Mouse (Mus musculus): Measurements from ENCODE around the gene Camk2n1.
"Not testable (repeated sequence)": the region's sequence is repeated elsewhere in the genome, so short reads cannot be mapped to it uniquely, and the experiment has no call there.

The Camk2n1 gene

GRCm38 (mm10) chr4:138453753-138454570, at the start of gene Camk2n1:
TSS of gene Camk2n1 (plus strand) at chr4:138454314.
- in situ Hi-C loops (cut with MboI, MseI): no loop called here

- in situ Hi-C loops (cut with MboI, MseI): loop anchor here (10.0 kb wide), 1 partner anchor 1020 kb away; no protein-coding TSS in a partner anchor
Observed at GRCm38 (mm10) chr4:138404806-138405205, 49.3 kb upstream of the Camk2n1 start.

- in situ Hi-C loops (cut with MboI, MseI): loop anchor here (10.0 kb wide), 1 partner anchor 1017 kb away; no protein-coding TSS in a partner anchor
Observed at GRCm38 (mm10) chr4:138407479-138408194, 46.5 kb upstream of the Camk2n1 start.

GRCm38 (mm10) chr4:138411011-138411410, 43.1 kb upstream of the Camk2n1 start:
- in situ Hi-C loops (cut with MboI, MseI): no loop called here

- in situ Hi-C loops (cut with MboI, MseI): no loop called here
Observed at GRCm38 (mm10) chr4:138411504-138412121, 42.5 kb upstream of the Camk2n1 start.

GRCm38 (mm10) chr4:138414725-138415124, 39.4 kb upstream of the Camk2n1 start:
- in situ Hi-C loops (cut with MboI, MseI): no loop called here

GRCm38 (mm10) chr4:138415991-138416390, 38.1 kb upstream of the Camk2n1 start:
- in situ Hi-C loops (cut with MboI, MseI): no loop called here

- in situ Hi-C loops (cut with MboI, MseI): no loop called here
Observed at GRCm38 (mm10) chr4:138416414-138416813, 37.7 kb upstream of the Camk2n1 start.

GRCm38 (mm10) chr4:138417882-138418281, 36.2 kb upstream of the Camk2n1 start:
- in situ Hi-C loops (cut with MboI, MseI): no loop called here

GRCm38 (mm10) chr4:138418340-138418957, 35.7 kb upstream of the Camk2n1 start:
- in situ Hi-C loops (cut with MboI, MseI): no loop called here

GRCm38 (mm10) chr4:138425028-138425427, 29.1 kb upstream of the Camk2n1 start:
- in situ Hi-C loops (cut with MboI, MseI): no loop called here

- in situ Hi-C loops (cut with MboI, MseI): not testable (repeated sequence)
Observed at GRCm38 (mm10) chr4:138425604-138426003, 28.5 kb upstream of the Camk2n1 start.

GRCm38 (mm10) chr4:138426778-138427705, 27.1 kb upstream of the Camk2n1 start:
- in situ Hi-C loops (cut with MboI, MseI): no loop called here

- in situ Hi-C loops (cut with MboI, MseI): loop anchor here (5.0 kb wide), 1 partner anchor 112 kb away; no protein-coding TSS in a partner anchor
Observed at GRCm38 (mm10) chr4:138429778-138430177, 24.3 kb upstream of the Camk2n1 start.

- in situ Hi-C loops (cut with MboI, MseI): loop anchor here (5.0 kb wide), 1 partner anchor 114 kb away; no protein-coding TSS in a partner anchor
Observed at GRCm38 (mm10) chr4:138431340-138431739, 22.8 kb upstream of the Camk2n1 start.

- in situ Hi-C loops (cut with MboI, MseI): loop anchor here (5.0 kb wide), 1 partner anchor 117 kb away; no protein-coding TSS in a partner anchor
Observed at GRCm38 (mm10) chr4:138434347-138435316, 19.5 kb upstream of the Camk2n1 start, which contains the start of gene Mul1. TSS of gene Mul1 (plus strand) at chr4:138434671.

GRCm38 (mm10) chr4:138440062-138440461, 14.1 kb upstream of the Camk2n1 start:
- in situ Hi-C loops (cut with MboI, MseI): loop anchor here (5.0 to 10.0 kb wide), 2 partner anchors 122 to 415 kb away; no protein-coding TSS in a partner anchor

GRCm38 (mm10) chr4:138444941-138445340, 9.2 kb upstream of the Camk2n1 start:
- in situ Hi-C loops (cut with MboI, MseI): loop anchor here (5.0 to 10.0 kb wide), 3 partner anchors 117 to 410 kb away; no protein-coding TSS in a partner anchor

GRCm38 (mm10) chr4:138446981-138447380, 7.1 kb upstream of the Camk2n1 start:
- in situ Hi-C loops (cut with MboI, MseI): loop anchor here (5.0 to 10.0 kb wide), 2 partner anchors 255 to 408 kb away; no protein-coding TSS in a partner anchor

All from T-helper 1 cell (primary cell).